Mouse (Mus musculus) C2C12 (cell line): Measurements from ENCODE around the gene Rexo4. TPM values are rescaled to one million over a fixed set of nuclear protein-coding genes. Genes with fewer than 3 reads are reported as not detected.

Source experiments
- H3K27me3 ChIP-seq: one replicate; pipeline ENCODE4 v1.6.1; 2011; ENCODE audit not compliant: control insufficient read depth, insufficient read depth, insufficient read length
- H3K36me3 ChIP-seq: one replicate; pipeline ENCODE4 v1.6.1; 2011; ENCODE audit not compliant: control insufficient read depth, insufficient read depth
- H3K4me3 ChIP-seq: one replicate; pipeline ENCODE4 v1.5.1; 2011; ENCODE audit warnings: mild to moderate bottlenecking, control low read depth; ENCODE audit not compliant: poor library complexity, insufficient read depth, severe bottlenecking
- H3K79me2 ChIP-seq: one replicate; pipeline ENCODE4 v1.6.1; 2011; ENCODE audit not compliant: control insufficient read depth, insufficient read depth
- H3K79me3 ChIP-seq: one replicate; pipeline ENCODE4 v1.6.1; 2011; ENCODE audit warnings: low read depth, control low read depth
- H3ac ChIP-seq: one replicate; pipeline ENCODE3; 2011; ENCODE audit warnings: low read depth; ENCODE audit not compliant: control insufficient read depth, insufficient read length
- CEBPB ChIP-seq: IDR thresholded peaks from one replicate; pipeline ENCODE4 v1.6.1; 2011; ENCODE audit warnings: low read depth, mild to moderate bottlenecking, control low read depth, moderate library complexity
- CTCF ChIP-seq: IDR thresholded peaks from one replicate; pipeline ENCODE4 v1.5.1; 2011; ENCODE audit not compliant: control insufficient read depth, insufficient read depth, insufficient read length
- FOSL1 ChIP-seq: IDR thresholded peaks from one replicate; pipeline ENCODE4 v1.8.0; 2011; ENCODE audit warnings: mild to moderate bottlenecking, low read length; ENCODE audit not compliant: poor library complexity, insufficient read depth, severe bottlenecking
- MAX ChIP-seq: IDR thresholded peaks from one replicate; pipeline ENCODE4 v1.6.1; 2011; ENCODE audit warnings: mild to moderate bottlenecking, control low read depth
- MYOD1 ChIP-seq: IDR thresholded peaks from one replicate; pipeline ENCODE4 v1.6.1; 2011; ENCODE audit warnings: low read depth; ENCODE audit not compliant: control insufficient read depth, insufficient read length
- MYOG ChIP-seq: IDR thresholded peaks from one replicate; pipeline ENCODE4 v1.6.1; 2011; ENCODE audit not compliant: control insufficient read depth, insufficient read length; ENCODE audit errors: extremely low read depth
- USF1 ChIP-seq: IDR thresholded peaks from one replicate; pipeline ENCODE4 v1.6.1; 2011; ENCODE audit warnings: low read depth, mild to moderate bottlenecking, control low read depth, moderate library complexity
- polyA plus RNA-seq: library from polyadenylated mRNA; unstranded; fragments of >200 nt; fragmentation: generic; extraction: Trizol; gene quantifications from one replicate; pipeline ENCODE4 v1.2.1, GENCODE M21; 2012; ENCODE audit warnings: missing spikeins

The Rexo4 gene
- polyA plus RNA-seq, 1 experiment: 30.0 TPM

DNA sequence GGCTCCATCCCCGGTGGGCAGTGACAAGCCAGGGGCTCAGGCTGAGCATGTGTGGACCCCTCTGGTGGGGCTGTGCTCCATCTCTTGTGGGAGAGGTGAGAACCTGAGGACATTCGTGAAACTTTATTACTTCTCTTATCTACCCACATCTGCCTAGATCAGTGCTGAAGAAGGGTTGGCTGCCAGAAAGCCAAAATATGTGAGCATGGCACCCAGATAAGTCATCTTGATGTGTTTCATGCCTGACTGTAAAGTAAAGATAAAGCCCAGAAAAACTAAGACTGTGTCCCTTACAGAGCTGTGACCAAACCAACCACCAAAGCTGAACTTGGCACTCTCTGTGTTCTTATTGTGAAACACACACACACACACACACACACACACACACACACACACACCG is 29.8 kb upstream of the Rexo4 start:
- Histone ChIP-seq H3K79me3 (no peaks in the 10 kb centered on the region), H3K4me3 (no peak overlapping the region), H3K36me3 (no peaks in the 10 kb centered on the region), H3K79me2 (no peaks in the 10 kb centered on the region), H3K27me3 (peaks cover 17% of the 10 kb centered on the region), H3ac (no peak overlapping the region)
- TF ChIP-seq MAX (no peak), CEBPB (no peak), USF1 (no peak), CTCF (no peak), MYOD1 (no peak), FOSL1 (no peak), MYOG (no peak)

DNA sequence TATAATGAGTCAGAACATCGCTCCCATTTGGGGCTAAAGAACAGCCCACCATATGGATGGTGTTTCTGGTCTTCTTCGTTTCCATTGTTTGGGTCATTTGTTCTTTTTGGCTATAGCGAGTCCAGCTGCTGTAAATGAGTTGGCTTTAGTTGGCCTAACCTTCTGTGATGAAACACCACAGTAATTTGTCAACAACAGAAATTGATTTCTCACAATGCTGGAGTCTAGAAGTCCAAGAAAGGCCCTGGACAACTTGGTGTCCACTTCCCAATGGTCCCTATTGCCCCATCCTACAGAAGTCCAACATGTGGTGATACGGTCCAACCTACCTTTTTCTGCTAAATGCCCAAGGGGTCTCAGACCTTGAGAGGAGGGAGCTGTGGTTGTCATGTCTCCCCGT is 20.5 kb upstream of the Rexo4 start:
- Histone ChIP-seq H3K4me3 (no peak overlapping the region), H3ac (no peak overlapping the region), H3K36me3 (no peaks in the 10 kb centered on the region), H3K79me3 (no peaks in the 10 kb centered on the region), H3K27me3 (peaks cover 63% of the 10 kb centered on the region), H3K79me2 (no peaks in the 10 kb centered on the region)
- TF ChIP-seq USF1 (no peak), MYOG (no peak), MYOD1 (no peak), MAX (no peak), CTCF (no peak), FOSL1 (no peak), CEBPB (no peak)

DNA sequence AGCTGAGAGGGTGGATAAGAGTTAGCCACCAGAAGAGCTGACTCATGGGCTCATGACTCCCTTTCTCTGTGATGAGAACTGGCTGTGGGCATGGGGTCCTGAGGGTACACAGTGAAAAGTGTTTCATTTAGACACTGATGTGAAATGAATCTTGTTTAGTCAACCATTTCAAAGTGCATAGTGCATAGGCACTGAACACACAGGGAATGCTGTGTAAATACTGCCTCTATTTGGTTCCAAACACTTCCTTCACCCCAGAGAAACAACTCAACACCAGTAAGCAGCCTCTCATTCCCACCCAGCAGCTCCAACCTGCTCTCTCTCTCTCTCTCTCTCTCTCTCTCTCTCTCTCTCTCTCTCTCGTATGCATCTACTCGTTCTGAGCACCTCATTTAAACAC is 20.0 kb upstream of the Rexo4 start:
- Histone ChIP-seq H3K79me3 (no peaks in the 10 kb centered on the region), H3K27me3 (peaks cover 63% of the 10 kb centered on the region), H3K36me3 (no peaks in the 10 kb centered on the region), H3K4me3 (no peak overlapping the region), H3K79me2 (no peaks in the 10 kb centered on the region), H3ac (no peak overlapping the region)
- no peak for TF ChIP-seq USF1
- TF ChIP-seq CTCF: no peak
- no peak for TF ChIP-seq MAX
- no peak for TF ChIP-seq CEBPB
- no peak for TF ChIP-seq MYOD1
- no peak for TF ChIP-seq MYOG
- TF ChIP-seq FOSL1: no peak

DNA sequence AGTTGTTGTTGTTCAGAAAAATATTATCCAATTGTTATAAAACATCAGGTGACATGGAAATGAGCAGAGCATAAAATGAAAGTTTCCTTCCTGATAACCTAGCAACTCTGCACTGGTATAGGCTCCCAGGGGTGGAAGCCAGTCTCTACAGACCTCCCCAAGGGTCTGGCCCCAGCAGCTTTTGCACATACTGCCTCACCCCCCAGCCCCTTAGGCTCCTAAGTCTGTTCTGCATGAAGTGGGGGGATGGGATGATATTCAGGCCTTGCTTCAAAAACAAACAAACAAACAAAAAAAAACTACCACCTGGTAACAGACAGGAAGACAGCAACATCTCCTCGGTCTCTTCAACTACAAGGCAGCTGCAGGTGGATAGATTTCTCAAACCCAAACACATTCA is 16.2 kb upstream of the Rexo4 start:
- Histone ChIP-seq H3K27me3 (peaks cover 72% of the 10 kb centered on the region), H3K79me2 (no peaks in the 10 kb centered on the region)
- TF ChIP-seq CEBPB (no peak), USF1 (no peak)

DNA sequence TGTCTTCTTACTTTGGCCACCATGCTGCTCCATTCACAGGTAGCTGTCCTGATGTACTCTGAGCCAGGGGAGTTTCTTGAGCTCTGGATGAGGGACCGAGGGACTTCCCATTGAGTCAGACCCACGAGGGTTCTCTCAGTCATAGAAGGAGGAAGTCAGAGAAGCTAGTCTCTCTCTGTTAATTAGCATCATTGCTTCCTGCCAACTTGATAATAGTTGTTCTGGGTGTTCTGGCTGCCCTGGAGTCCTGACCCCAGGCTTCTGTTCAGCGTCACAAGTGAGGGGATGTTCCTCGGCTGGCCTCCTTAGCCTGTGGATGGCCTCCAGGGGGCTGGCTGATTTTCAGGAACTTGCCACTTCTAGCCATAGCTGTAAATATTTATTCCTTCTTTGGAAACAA is 9.8 kb upstream of the Rexo4 start:
- H3K27me3 ChIP-seq: peaks cover 49% of the 10 kb centered on the region
- no peaks in the 10 kb centered on the region for H3K36me3 ChIP-seq
- no peak overlapping the region for H3ac ChIP-seq
- H3K79me2 ChIP-seq: no peaks in the 10 kb centered on the region
- no peak overlapping the region for H3K4me3 ChIP-seq
- TF ChIP-seq MAX: no peak
- TF ChIP-seq CTCF: no peak
- TF ChIP-seq CEBPB: no peak
- no peak for TF ChIP-seq USF1
- no peak for TF ChIP-seq MYOG
- no peak for TF ChIP-seq FOSL1
- TF ChIP-seq MYOD1: no peak
- no peaks in the 10 kb centered on the region for H3K79me3 ChIP-seq

More for the DNA sequence above, 16.2 kb upstream of the Rexo4 start:
- Histone ChIP-seq H3K79me3 (no peaks in the 10 kb centered on the region), H3ac (no peak overlapping the region), H3K4me3 (no peak overlapping the region), H3K36me3 (no peaks in the 10 kb centered on the region)

DNA sequence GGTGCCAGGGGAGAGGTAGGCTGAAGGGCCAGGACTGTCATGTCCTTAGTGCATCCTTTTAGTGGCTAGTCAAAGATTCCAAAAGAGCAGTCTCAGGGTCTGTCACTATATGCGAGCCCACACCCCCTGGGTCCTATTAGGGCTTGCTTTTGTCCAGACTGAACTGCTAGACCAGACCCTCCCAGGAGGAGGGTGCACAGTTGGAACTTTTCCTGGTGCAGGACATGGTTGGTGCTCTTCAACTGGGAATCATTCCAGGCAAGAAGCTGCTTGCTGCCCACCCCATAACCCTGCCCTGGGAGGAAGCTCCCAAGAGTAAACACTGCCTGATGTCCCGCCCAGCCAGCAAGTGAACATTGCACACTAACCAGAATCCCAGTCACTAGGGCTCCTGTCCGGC is 8.9 kb upstream of the Rexo4 start, which contains the start of gene Adamts13:
Gene Adamts13, plus strand, starts transcription at position 301 of the 400 bp plus-strand sequence.
- H3K4me3 ChIP-seq: no peak within 1 kb of the TSS
- H3K79me3 ChIP-seq: no peaks in the 10 kb centered on the region
- no peaks in the 10 kb centered on the region for H3K36me3 ChIP-seq
- TF ChIP-seq MYOD1 (no peak), USF1 (no peak), CTCF (no peak)
- no peak within 1 kb of the TSS for H3ac ChIP-seq
- no peaks in the 10 kb centered on the region for H3K79me2 ChIP-seq
- peaks cover 44% of the 10 kb centered on the region for H3K27me3 ChIP-seq
